Mouse (Mus musculus) thymus, postnatal 25 days (tissue): ENCODE measurements at regions not wholly inside any gene's neighbourhood (a gene's known extent, or its start where the extent isn't known, plus 50 kb on each side); places are given as distances from the start of the nearest gene placed in this dataset.

Source experiments
- DNase-seq: peaks from one replicate; pipeline ENCODE4 v3.0.0; 2022

DNA sequence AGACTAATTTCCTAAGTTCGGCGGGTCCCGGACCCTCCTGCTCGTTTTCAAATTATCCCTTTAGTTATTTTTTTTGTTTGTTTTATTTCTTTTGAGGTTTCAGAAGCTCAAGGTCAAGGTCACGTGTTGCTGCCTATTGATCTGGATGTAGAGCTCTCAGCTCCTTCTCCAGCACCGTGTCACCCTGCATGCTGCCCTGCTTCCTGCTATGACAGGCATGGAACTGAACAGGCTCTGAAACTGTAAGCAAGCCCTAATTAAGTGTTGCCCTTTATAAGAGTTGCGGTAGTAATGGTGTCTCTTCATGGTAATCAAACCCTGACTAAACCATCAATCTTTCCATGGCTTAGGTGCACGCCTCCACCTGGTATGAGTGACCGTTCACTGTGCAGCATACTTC, 319.2 kb downstream of the Mex3b start:
- DNase-seq: no peak

DNA sequence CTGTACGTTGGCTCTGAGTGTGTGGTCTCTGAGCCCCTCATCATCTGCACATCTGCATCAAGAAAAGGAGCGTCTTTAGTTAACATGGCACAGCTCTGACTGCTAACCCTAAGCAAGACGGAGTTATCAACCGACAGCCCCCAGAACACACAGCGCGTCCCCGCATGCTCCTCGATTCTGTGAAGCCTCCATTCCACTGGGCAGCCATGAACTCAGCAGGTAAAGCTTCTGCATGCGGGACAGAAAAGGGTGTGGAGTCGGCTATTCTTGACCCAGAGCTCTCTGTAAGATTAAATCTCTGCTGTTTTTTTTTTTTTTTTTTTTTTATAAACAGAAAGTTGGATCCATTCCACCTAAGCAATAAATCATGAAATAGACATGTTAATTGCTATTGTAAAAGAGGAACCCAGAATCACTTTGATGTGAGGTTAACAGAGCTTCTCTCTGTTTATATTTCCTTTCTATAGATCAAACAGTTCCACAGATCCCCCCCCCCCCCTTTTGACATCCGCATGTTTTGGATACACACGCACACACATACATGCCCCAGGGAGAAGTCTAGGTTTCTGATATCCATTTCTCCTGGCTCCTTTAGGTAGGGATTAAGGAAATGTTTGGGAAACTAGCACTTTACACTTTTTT, 328.9 kb downstream of the Mex3b start:
- no peak for DNase-seq

DNA sequence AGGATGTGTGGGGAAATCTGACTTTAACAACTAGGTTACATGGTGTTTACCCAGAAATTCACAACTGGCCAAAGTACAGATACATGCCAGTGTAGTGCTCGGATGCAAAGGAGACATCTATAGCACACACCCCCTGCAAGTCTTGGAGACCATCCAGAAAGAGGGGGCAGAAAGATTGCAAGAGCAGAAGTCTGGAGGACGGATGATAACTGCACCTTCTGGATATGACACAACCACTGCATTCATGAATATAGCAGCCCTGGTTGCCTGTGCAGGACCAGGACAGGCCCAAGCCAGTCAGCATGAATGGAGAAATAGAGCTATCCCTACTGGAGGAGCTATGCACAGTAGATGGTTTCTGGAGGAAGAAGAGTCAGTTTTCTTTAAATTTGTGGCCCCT, 330.4 kb downstream of the Mex3b start:
- DNase-seq: no peak

DNA sequence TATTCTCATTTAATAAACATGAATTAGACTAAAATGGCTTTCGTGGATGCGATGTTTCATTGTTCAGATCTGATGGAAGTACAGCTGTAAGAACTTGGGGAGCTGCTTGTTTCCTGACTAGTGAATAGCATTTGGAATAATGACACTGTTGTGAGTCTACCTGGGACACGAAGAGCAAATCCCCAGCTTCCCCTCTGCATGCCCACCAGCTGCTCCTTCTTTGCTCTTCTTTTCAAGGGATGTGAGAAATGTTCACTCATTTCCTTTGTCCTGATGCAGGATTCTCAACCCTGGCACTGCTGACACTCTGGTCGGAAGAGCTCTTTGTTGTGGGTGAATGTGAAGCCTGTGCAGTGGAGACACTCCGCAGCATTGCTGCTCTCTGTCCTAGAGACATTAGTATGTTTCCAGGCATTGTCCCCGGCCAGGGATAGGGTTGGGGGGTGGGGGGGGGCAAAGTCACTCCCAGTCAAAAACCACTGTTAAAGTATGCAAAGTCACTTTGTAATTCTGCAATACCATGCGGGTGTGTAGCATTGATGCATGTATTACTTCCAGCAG, 334.1 kb downstream of the Mex3b start:
- DNase-seq: no peak

DNA sequence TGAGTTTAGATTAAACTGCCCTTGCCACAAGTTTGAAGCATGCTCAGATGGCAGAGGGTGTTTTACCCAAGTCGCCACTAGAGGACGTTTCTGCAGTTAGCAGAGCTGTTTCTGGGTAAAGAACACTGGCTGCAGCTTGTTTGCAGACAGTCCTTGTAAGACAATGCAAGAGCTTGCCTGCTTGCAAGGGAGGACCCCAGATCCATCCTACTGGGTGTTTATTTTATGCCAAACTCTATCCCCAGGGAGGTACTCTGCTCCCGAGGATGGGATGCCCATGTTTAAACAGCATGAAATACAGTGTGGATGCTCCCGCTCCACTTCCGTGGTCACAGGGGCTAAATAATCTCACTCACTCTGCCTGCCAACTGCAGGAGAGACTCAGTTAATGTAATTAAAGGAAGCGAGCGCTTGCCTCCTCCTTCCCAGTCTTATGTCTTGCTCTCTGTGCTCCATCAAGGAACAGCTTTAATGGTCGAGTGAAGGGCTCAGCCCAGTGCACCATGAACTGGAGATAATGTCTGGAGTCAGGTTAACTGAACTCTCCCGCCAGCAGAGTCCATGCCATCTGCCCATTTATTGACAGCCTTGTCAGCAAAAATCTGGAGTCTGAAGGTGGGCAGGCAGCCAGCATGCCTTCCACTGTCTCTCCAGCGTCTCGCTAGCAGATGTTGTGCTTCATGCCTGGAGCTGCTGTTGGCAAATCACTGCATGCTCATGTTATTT, 334.8 kb downstream of the Mex3b start:
- DNase-seq: no peak

DNA sequence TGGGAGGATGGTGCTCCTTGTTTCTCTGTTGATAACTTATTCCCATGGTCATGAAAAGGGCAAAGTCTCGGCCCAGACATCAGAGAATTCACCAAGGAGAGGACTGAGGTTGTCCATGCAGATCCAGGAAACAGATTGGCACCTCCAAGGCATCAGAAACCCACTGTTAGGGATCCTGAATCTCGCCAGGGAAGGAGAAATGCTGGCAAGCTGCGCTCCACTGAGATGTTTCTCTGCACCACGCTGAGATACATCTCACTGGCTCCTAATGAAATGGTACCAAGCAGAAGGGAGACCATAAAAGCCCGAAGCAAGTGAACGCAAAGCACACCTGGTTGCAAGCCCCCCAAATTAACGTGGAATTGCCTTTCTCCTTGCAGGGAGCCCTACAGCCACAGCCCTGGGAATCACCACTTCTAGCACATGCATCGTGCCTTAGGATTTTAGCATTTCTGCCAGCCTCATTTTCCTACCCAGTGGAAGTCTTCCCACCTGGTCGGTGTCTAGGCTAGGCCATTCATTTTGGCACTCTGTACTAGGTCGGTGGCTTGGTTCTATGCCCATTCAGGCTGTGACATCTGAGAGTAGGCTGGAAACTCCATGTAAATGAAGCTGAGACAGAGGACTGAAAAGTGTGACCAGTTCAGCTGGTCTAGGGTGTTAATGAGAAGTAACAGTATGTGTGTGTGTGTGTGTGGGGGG, 336.3 kb downstream of the Mex3b start:
- no peak for DNase-seq

DNA sequence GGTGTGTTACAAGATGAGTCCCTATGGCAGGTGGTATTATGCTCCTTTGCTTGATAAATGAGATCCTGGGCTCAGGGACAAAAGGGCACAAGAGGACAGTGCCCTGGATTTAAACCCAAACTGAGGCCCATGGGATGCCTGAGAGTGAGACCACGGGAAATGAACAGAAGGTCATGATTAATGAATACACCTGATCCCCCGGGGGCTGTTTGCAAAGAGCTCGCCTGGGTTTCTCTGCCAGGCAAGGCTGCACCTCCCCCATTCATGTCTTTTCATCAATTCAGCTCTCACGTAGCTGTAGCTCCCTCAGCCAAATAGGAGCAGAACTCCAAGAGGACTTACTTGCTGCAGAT, 336.9 kb downstream of the Mex3b start:
- no peak for DNase-seq

DNA sequence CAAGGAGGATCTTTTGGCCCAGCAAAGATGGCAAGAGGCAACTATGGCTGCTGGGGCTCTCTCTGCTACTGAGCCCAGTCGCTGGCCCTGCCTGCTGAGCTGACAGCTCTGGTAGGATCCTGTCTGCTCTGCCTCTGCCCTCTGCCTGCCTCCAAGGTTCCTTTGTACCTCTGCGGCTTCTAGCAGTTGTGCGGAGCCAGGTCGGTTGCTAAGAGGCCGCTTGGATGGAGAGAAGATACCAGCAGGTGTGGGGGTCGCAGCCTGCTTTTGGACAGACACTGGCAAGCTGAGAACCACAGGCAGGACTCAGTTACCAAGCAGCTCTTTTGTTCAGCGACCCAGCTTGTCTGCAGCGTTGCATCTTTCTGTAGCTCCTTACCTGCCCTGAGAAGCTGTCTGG, 337.6 kb downstream of the Mex3b start:
- DNase-seq: no peak

DNA sequence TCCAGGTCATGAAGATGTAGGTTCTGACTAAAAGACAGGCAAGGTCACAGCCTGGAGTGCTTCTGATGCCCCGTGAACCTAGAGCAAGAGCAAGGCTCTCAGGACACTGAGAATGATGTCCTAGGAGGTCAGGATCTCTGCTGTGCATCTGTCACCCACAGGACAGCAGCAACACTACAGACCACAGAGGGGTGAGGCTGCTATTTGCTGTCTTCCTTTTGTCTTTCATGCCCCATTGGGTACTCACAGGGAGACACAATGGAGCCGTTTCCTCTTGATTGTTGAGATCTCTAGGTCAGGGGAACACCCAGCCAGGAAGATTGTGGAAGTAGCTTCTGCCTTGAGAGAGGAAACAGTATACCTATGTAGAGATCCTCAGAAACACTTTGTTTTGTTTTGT, 339.9 kb downstream of the Mex3b start:
- no peak for DNase-seq

DNA sequence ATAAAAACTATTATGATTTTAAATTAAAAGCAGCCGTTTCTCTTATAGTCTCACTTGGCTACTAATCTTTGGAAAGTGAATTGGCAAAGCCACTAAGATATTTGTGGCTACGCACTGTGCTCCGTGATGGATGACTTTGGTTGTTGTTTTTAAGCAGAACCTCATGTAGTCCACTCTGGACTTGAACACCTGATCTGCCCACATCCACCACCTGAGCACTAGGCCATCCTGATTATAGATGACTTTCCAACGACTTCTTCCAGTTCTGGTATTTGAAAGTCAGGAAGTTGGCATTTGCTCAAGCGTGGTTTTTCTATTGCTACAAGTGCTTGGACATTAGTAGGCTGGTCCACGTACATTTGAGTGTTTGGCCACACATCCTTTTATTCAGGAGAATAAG, 344.5 kb downstream of the Mex3b start:
- no peak for DNase-seq

DNA sequence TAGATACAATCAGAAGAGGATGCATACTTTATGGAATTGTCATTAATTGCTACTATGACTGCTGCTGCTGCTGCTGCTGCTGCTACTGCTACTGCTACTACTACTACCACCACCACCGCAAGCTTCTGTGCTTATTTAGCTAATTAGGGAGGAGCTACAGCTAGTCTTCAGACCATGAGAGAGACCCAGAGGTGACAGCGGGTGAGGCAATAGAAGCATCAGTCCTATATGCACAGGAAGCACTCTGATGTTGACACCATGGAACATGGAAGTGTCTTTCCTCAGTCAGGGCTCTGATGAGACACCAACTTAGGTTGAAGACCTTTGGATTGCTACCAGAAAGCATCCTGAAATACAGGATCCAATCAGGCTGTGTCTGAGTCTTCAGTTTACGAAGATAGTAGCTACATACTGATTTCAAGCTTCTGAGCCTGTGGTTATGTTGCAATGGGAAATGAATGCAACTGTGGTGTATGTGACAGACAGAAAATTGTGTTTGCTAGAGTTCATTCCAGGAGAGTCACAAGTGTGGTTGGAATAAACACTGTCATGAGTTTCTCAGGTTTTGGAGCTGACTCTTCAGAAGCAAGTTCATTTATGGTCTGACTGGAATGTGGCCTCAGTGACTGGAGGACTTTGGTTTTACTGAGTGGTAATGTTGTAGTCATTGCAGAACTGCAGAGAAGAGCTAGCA, 355.0 kb downstream of the Mex3b start:
- no peak for DNase-seq

DNA sequence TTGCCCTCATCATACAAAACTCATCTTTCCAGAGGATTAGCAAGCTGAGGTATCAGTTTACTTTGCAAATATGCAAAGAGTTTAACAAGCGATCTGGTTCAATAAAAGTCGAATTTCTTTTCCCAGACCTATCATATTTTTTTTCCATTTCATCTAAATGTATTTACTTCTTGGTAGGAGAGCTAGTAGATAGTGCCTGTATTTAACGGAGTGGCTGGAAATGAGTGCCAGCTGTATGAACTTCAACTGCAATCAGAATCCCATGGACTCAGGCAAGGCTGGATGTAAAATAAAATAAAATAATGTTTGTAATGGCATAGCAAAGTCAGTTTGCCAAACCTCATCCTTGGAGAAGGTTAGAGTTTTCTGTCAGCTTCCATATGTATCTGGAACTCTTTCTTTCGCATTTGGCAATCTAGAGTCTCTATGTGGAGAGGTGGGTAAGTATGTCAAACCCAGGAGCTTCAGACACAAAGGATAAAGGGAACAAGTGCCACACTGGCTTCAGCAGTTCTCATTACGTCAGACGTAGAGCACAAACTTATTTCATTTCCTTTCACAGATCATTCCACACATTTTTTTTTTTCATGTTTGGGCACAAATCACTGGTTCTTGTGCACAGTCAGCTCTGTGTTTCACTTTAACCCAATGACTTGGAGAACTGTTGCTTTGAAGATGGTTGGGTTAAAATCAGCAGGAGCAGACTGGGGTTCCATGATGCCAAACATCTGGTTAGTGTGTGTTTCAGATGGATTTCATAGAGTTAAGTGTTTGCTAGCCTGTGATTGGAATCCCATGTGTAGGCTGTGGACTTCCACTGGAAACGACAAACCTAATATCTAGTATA, 357.2 kb upstream of the Tmc3 start:
- no peak for DNase-seq

DNA sequence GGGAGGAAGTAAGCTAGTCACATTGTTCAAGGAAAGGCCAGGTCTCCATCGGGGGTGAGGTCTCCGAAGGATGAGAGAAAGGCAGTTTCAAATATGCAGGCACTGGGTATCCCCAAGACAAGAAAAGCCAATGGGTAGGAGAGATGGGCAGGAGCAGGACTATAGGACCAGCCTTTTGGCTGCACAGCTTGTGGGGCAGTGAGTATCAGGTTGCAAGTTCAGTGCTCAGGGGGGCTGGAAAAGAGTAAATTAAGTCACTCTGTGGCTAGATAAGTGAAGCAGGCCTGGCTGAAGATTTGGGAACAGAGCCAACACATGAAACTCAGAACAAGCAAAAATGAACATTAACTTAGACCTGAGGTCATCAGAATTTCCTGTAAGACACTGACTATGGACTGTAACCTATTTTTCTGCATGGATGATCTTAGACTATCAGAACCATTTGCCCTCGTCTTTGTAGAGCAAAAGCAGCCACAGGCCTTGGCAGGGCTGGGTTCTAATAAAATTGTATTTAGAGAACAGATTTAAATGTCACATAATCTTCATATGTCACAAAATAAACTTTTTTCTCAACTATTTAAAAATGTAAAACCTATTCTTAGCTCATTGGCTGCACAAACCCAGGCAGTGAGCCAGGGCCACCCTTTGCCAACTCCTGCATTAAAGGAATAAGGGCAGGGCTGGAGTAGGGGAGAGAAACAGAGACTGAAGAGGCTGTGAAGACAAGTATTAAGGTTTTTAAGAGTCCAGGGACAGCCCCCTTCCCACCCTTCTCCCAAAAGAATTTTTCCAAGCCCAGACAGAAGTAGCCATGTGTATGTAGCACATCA, 354.0 kb upstream of the Tmc3 start:
- no peak for DNase-seq

DNA sequence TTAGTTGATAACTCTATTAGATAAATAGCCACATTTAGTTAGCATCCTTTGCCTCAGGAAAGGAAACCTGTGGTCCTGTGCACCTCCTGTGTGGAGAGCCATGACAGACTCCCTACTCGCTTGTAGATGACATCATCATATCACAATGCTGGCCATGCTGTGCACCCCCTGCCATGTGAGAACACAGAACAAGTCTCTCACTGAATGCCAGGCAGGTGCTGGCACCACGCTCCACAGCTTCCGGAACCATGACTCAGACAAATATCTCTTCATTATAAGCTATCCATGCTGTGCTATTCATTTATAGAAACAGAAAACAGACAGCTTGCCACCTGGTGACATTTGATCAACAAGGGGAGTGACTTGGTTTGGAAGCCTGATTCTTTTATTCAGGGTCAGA, 349.1 kb upstream of the Tmc3 start:
- no peak for DNase-seq

DNA sequence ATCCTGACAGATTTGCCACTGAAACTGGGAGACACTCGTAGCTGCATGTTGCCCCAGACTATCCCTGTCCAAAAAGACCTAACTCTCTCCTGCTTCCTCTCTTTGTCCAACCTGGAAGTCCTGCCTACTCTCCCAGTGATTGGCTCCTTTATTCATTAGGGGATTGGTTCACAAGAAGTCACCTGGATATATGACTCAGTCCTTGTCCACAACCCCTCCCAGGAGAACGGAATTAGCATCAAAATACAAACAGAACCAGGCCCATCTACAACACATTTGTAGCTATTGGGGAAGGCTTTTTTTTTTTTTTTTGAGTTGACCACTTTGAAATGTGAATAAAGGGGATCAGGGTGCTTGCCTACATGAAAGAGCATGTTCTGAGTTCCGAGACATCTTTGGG, 347.4 kb upstream of the Tmc3 start:
- DNase-seq: no peak

DNA sequence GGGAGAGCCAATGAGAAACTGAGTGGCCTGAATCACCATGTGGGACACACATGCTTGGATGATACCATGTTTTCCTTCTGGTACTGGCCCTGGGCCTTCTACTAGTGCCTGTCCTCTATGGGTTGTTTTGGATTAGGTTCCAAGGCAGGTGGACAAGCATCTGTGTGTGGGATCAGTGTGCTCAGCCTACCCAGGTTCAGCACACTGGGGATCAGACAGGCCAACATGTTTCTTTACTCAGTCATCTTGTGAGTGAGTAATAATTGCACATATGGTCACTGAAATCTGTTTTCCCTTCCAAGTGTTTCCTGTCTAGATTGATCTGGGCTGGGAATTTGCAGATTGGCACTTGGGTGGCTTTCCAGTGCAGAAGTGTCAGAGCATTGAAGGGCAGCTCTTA, 346.6 kb upstream of the Tmc3 start:
- DNase-seq: no peak

DNA sequence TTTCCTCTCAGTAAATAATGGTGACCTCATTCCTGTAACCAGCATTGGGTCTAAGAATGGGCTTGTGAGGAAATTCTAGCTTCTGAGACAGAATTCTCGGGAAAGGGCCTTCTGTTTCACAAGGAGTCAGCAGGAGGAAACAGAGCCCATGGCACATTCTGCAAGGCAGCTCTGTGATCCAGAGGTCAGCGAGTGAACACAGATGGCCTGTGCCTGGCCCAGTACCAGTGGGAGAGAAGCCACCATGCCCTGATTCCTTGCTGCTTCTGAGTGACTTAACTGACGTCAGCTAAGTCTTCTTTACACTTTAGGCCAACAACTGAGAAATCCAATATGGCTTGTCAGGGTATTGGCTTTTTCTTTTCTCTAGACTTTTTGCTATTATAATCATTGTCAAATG, 342.5 kb upstream of the Tmc3 start:
- no peak for DNase-seq

DNA sequence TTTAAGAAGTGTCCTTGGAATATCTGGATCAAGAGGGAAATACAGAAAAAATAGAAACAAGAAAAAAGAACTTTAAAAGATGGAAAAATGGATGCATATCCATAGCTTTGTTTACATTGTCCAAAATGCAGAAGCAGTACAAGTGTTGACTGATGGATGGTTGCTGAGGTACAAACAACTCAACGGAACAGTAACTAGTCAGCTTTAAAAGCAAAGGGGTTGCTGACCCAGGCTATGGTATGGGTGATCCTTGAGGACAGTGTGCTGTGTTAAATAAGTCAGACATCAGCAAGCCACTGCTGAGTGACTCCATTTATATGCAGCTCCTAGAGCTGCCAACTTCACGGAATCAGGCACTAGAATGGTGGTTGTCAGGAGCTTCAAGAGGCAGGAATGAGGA, 338.9 kb upstream of the Tmc3 start:
- no peak for DNase-seq

DNA sequence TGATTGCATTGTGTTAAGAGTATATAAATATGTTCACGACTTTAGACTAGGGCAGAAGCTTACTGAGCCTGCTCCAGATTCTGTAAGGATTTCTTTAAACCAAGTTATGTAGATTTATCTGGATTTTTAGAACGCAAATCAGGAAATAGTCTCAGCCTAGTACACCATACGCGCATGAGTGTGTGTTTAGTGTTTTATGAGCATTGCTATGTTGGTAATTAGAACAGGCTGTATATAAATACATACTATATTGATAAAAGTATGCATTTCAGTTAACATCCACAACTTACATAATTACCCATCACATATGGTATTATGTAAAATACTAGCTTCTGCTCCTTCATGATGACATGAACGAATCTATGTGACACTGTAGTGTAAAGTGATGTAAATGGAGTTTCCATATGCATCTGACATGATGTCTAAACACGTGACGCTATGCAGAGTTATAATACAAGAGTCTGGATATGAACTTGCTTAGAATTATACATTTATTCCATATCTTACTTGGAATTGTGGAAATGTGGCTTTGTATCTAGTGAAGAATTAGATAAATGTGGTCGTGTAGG, 332.6 kb upstream of the Tmc3 start:
- no peak for DNase-seq

DNA sequence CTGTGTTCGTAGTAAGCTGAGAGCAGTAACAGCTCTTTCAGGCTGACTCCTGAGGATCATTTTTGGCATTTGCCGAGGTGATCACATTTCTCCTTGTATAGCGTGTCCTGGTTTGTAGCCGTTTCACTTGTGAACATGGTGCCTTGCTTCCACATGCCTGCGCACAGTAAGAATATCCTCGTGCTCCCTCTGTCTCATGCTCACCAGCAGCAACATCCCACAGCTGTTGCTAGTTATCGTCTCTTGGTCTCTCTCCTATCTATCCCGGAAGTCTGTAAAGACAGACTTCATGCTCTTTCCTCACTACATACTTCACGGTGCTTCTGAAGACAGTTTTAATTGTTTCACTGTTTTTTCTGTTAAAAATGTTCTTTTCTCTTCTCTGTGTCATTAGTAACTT, 331.7 kb upstream of the Tmc3 start:
- no peak for DNase-seq

DNA sequence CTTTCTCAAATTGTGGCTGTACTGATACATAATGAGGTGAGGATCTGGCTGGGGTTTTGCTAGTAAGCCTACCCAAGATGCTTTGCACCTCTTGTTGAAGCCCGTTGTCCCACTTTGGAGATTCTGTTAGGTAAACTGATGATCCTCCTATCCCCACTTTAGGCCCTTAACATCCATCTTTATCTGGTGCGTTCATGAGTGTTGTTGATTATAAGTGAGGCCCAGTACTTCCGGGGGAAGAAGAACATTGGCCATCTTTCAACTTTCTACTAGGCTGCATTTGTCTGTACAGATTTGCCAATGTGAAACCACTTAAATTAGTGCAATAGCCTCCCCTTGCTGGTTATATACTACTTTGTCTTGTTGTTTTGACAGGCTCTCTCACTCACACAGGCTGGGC, 331.3 kb upstream of the Tmc3 start:
- no peak for DNase-seq
